Mouse (Mus musculus): Measurements from ENCODE around the gene Stac2. TPM values are rescaled to one million over a fixed set of nuclear protein-coding genes. Genes with fewer than 3 reads are reported as not detected.
A peak's percentile ranks its signal among the peaks of the same experiment; 100 is the strongest.

The Stac2 gene
- polyA plus RNA-seq, 1 experiment: 37.7 TPM

- DNase-seq: peak; percentile 80 to 83
- WGBS: under 1% methylated on average over 27 of the region's 27 CpGs
- TF ChIP-seq POLR2A (IDR thresholded peaks at IDR 0.05; ENCODE audit: borderline replicate concordance, insufficient read depth, low read length) (peak; percentile 55; the same call in 1 of the 2 replicates), CTCF (IDR thresholded peaks at IDR 0.05; ENCODE audit: borderline replicate concordance, insufficient read depth, low read depth, low read length) (no peak)
- H3K27ac ChIP-seq (ENCODE audit: insufficient read depth, low read length): peak overlapping the region; percentile 83
- peak overlapping the region; percentile 58 for H3K4me3 ChIP-seq (replicated peaks; ENCODE audit: insufficient read depth, low read depth, low read length)
- H3K4me1 ChIP-seq (ENCODE audit: control insufficient read depth, insufficient read depth, low read length): peaks cover 10% of the 10 kb centered on the region
- H3K27me3 ChIP-seq (ENCODE audit: control insufficient read depth, insufficient read depth, low read length): no peaks in the 10 kb centered on the region
These were observed 17.3 kb downstream of the Stac2 start for GRCm38 (mm10) chr11:98035977-98036377.

DNA sequence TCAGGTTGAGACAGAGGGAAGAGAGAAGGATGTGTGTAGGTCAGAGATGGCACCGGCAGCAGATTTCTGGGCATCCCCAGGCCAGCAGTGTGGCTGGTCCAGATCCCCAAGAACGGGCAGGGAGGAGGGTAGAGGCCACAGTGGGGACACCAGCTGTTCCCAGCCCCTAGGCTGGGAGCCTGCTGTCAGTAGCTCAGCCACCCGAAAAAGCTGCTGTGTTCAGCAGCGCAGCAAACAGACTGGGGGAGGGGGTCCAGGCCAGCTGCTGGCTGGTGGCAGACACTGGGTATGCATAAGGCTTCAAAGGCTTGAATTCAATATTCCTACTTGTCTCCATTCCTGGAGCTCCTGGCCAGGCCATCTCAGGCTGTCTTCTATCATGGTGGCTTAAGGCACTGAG, 18.4 kb downstream of the Stac2 start:
- WGBS: 51% methylated on average over 4 of the region's 4 CpGs
- Histone ChIP-seq H3K4me1 (ENCODE audit: control insufficient read depth, insufficient read depth, low read length) (peaks cover 10% of the 10 kb centered on the region), H3K27ac (ENCODE audit: insufficient read depth, low read length) (no peak overlapping the region), H3K27me3 (ENCODE audit: control insufficient read depth, insufficient read depth, low read length) (no peaks in the 10 kb centered on the region), H3K4me3 (replicated peaks; ENCODE audit: insufficient read depth, low read depth, low read length) (no peak overlapping the region)
- no peak for TF ChIP-seq CTCF (IDR thresholded peaks at IDR 0.05; ENCODE audit: borderline replicate concordance, insufficient read depth, low read depth, low read length)
- TF ChIP-seq POLR2A (IDR thresholded peaks at IDR 0.05; ENCODE audit: borderline replicate concordance, insufficient read depth, low read length): no peak
- DNase-seq: peak in 1 of 2 experiments; percentile 23

- TF ChIP-seq POLR2A (IDR thresholded peaks at IDR 0.05; ENCODE audit: borderline replicate concordance, insufficient read depth, low read length) (no peak), CTCF (IDR thresholded peaks at IDR 0.05; ENCODE audit: borderline replicate concordance, insufficient read depth, low read depth, low read length) (no peak)
- DNase-seq: peak in 1 of 2 experiments; percentile 11
- no peak overlapping the region for H3K4me3 ChIP-seq (replicated peaks; ENCODE audit: insufficient read depth, low read depth, low read length)
- 58% methylated on average over 5 of the region's 5 CpGs for WGBS
- H3K27me3 ChIP-seq (ENCODE audit: control insufficient read depth, insufficient read depth, low read length): no peaks in the 10 kb centered on the region
- no peak overlapping the region for H3K27ac ChIP-seq (ENCODE audit: insufficient read depth, low read length)
- H3K4me1 ChIP-seq (ENCODE audit: control insufficient read depth, insufficient read depth, low read length): peaks cover 10% of the 10 kb centered on the region
These were observed 19.2 kb downstream of the Stac2 start for GRCm38 (mm10) chr11:98034061-98034460.

GRCm38 (mm10) chr11:98031443-98031770, 21.9 kb downstream of the Stac2 start:
- no peak overlapping the region for H3K4me3 ChIP-seq (replicated peaks; ENCODE audit: insufficient read depth, low read depth, low read length)
- WGBS: 4% methylated on average over 5 of the region's 5 CpGs
- H3K4me1 ChIP-seq (ENCODE audit: control insufficient read depth, insufficient read depth, low read length): peaks cover 6% of the 10 kb centered on the region; the same call in 1 of the 2 replicates
- H3K27ac ChIP-seq (ENCODE audit: insufficient read depth, low read length): no peak overlapping the region
- no peaks in the 10 kb centered on the region for H3K27me3 ChIP-seq (ENCODE audit: control insufficient read depth, insufficient read depth, low read length)
- TF ChIP-seq CTCF (IDR thresholded peaks at IDR 0.05; ENCODE audit: borderline replicate concordance, insufficient read depth, low read depth, low read length): peak; percentile 91
- TF ChIP-seq POLR2A (IDR thresholded peaks at IDR 0.05; ENCODE audit: borderline replicate concordance, insufficient read depth, low read length): no peak
- DNase-seq: peak; percentile 65 to 83

DNA sequence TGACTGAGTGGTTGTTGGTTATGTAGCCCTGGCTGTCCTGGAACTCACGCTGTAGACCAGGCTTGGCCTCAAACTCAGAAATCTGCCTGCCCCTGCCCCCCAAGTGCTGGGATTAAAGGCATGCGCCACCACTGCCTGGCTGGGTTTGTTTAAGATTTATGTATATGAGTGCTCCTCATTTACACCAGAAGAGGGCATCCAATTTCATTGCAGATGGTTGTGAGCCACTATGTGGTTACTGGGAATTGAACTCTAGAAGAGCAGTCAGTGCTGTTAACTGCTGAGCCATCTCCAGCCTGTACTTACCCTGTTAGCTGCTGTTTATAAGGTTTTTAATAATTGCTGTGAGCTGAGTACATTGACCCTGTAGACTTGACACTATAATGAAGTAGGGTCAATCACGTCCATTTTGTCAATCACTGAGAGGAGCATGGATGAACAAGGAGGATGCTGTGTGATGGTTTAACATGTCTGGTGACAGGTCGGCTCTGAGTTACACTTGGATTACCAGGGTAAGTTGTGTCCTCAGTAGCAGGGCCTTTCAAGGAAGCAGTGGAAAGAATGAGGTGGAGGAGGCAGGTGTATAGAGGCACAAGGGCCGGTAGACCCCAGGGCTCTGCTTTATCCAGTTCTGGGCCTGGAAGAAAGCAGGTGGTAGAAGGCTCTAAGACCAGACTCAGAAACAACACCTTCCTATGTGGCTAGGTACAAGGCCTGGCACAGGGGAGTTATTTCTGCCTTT, 22.4 kb downstream of the Stac2 start:
- no peak overlapping the region for H3K4me3 ChIP-seq (replicated peaks; ENCODE audit: insufficient read depth, low read depth, low read length)
- TF ChIP-seq POLR2A (IDR thresholded peaks at IDR 0.05; ENCODE audit: borderline replicate concordance, insufficient read depth, low read length) (no peak), CTCF (IDR thresholded peaks at IDR 0.05; ENCODE audit: borderline replicate concordance, insufficient read depth, low read depth, low read length) (no peak)
- WGBS: 47% methylated on average over 5 of the region's 5 CpGs
- H3K27ac ChIP-seq (ENCODE audit: insufficient read depth, low read length): no peak overlapping the region
- peak in 1 of 2 experiments; percentile 28 for DNase-seq
- H3K4me1 ChIP-seq (ENCODE audit: control insufficient read depth, insufficient read depth, low read length): peaks cover 4% of the 10 kb centered on the region; the same call in 1 of the 2 replicates
- no peaks in the 10 kb centered on the region for H3K27me3 ChIP-seq (ENCODE audit: control insufficient read depth, insufficient read depth, low read length)

DNA sequence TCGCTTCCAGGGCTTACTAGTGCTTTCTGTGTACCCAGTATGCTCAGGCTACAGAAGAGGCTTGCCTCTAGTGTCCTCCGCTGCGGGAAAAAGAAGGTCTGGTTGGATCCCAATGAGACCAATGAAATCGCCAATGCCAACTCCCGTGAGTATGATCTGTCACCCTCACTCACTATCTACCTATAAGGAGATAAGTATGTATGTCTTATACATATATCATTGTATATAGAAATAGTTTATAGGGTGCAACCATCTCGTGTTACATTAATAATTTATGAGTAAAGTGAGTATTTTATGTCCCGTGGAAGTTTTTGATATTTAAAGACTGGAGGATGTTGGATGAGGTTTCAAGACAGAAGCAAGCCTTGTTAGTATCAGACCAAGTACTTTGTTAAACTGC, 25.5 kb downstream of the Stac2 start:
- Histone ChIP-seq H3K27me3 (ENCODE audit: control insufficient read depth, insufficient read depth, low read length) (no peaks in the 10 kb centered on the region), H3K27ac (ENCODE audit: insufficient read depth, low read length) (no peak overlapping the region), H3K4me1 (ENCODE audit: control insufficient read depth, insufficient read depth, low read length) (0 out of 2 replicates have a peak, but pooled peaks cover 2% of the 10 kb centered on the region), H3K4me3 (replicated peaks; ENCODE audit: insufficient read depth, low read depth, low read length) (peak overlapping the region; percentile 60)
- TF ChIP-seq CTCF (IDR thresholded peaks at IDR 0.05; ENCODE audit: borderline replicate concordance, insufficient read depth, low read depth, low read length): no peak
- no peak for TF ChIP-seq POLR2A (IDR thresholded peaks at IDR 0.05; ENCODE audit: borderline replicate concordance, insufficient read depth, low read length)
- WGBS: 17% methylated on average over 7 of the region's 7 CpGs
- no peak for DNase-seq

DNA sequence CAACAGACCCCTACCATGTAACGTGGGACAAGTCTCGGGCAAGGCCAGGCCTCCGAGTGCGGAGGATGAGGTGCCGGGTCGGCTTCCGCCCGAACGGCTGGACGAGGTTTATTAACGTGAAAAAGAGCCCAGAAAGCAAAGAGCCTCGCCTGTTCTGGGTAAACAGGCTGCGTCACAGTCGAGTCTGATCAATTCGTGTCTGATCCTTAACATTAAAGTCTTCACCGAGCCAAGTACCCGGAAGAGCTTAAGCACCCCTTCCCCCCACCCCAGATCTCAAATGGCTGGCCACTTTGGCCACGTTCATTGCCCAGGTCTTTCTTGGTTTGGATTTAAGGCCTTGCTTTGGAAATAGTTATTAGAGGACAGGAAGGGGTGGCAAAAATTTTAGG, 26.0 kb downstream of the Stac2 start:
- WGBS: under 1% methylated on average over 18 of the region's 18 CpGs
- peak overlapping the region; percentile 60 for H3K4me3 ChIP-seq (replicated peaks; ENCODE audit: insufficient read depth, low read depth, low read length)
- no peaks in the 10 kb centered on the region for H3K27me3 ChIP-seq (ENCODE audit: control insufficient read depth, insufficient read depth, low read length)
- no peak for DNase-seq
- 0 out of 2 replicates have a peak, but pooled peaks cover 2% of the 10 kb centered on the region for H3K4me1 ChIP-seq (ENCODE audit: control insufficient read depth, insufficient read depth, low read length)
- TF ChIP-seq CTCF (IDR thresholded peaks at IDR 0.05; ENCODE audit: borderline replicate concordance, insufficient read depth, low read depth, low read length) (no peak), POLR2A (IDR thresholded peaks at IDR 0.05; ENCODE audit: borderline replicate concordance, insufficient read depth, low read length) (no peak)
- peak overlapping the region; percentile 44 for H3K27ac ChIP-seq (ENCODE audit: insufficient read depth, low read length)

All from cerebellum, adult 2 months (tissue).